23 mouse cellular contexts compared by ENCODE assay signal in genomic region chr14:103977769-103978168, GRCm38 (mm10).
DNase-seq lines count a peak whose midpoint lies in the region; ATAC-seq and TF ChIP-seq lines count a peak whose summit lies in the region.
"Had no signal": no experiment of that assay in that cellular context is flagged by ENCODE, and none has a peak within 500 bp of the region (broad histone marks: within the 10 kb centered on the region; RNA-seq: fewer than 3 reads in every experiment).

No protein-coding gene starts in this region.

- no peaks in the 10 kb centered on the region for H3K27me3 ChIP-seq in heart, embryonic 13.5 days (replicated peaks)
- H3K27me3 ChIP-seq in lung, postnatal 0 days (replicated peaks; ENCODE audit: insufficient read depth, low read length): no peaks in the 10 kb centered on the region
- no peaks in the 10 kb centered on the region for H3K27me3 ChIP-seq in stomach, postnatal 0 days (ENCODE audit: control insufficient read depth, insufficient read depth, low read length)
- H3K27me3 ChIP-seq: forebrain, embryonic 13.5 days; hindbrain, embryonic 12.5 days had no signal

- no peak overlapping the region for H3K4me2 ChIP-seq in heart, embryonic 13.5 days
- no peak overlapping the region for H3K4me2 ChIP-seq in lung, postnatal 0 days (replicated peaks; ENCODE audit: low read depth, low read length)
- no peak overlapping the region for H3K4me2 ChIP-seq in stomach, postnatal 0 days (replicated peaks; ENCODE audit: low read depth)
- H3K4me2 ChIP-seq: forebrain, embryonic 13.5 days; hindbrain, embryonic 12.5 days had no signal

- H3K27ac ChIP-seq in heart, embryonic 13.5 days (replicated peaks): peak overlapping the region; percentile 39; the same call in 1 of the 2 replicates
- H3K27ac ChIP-seq in lung, postnatal 0 days (ENCODE audit: low read length): no peak overlapping the region
- H3K27ac ChIP-seq in stomach, postnatal 0 days (replicated peaks): no peak overlapping the region
- H3K27ac ChIP-seq: embryonic facial prominence, embryonic 10.5 days; forebrain, embryonic 13.5 days; gastrocnemius, adult 2 months; hindbrain, embryonic 12.5 days had no signal

- H3K4me3 ChIP-seq in heart, embryonic 13.5 days: no peak overlapping the region
- no peak overlapping the region for H3K4me3 ChIP-seq in lung, postnatal 0 days (ENCODE audit: low read depth, low read length)
- no peak overlapping the region for H3K4me3 ChIP-seq in lung, adult 2 months (replicated peaks; ENCODE audit: extremely low read depth, low read depth, low read length)
- H3K4me3 ChIP-seq in stomach, postnatal 0 days (ENCODE audit: low read depth, low read length): no peak overlapping the region
- H3K4me3 ChIP-seq: embryonic facial prominence, embryonic 10.5 days; forebrain, embryonic 13.5 days; gastrocnemius, adult 2 months; hindbrain, embryonic 12.5 days had no signal

- peaks cover 4% of the 10 kb centered on the region; the same call in 1 of the 2 replicates for H3K4me1 ChIP-seq in heart, embryonic 13.5 days
- no peaks in the 10 kb centered on the region for H3K4me1 ChIP-seq in lung, postnatal 0 days (ENCODE audit: insufficient read depth, low read depth, low read length)
- H3K4me1 ChIP-seq in lung, adult 2 months (ENCODE audit: control insufficient read depth, insufficient read depth, low read length): no peaks in the 10 kb centered on the region
- H3K4me1 ChIP-seq in stomach, postnatal 0 days (replicated peaks; ENCODE audit: control insufficient read depth, insufficient read depth): no peaks in the 10 kb centered on the region; the same call in 1 of the 2 replicates
- H3K4me1 ChIP-seq: embryonic facial prominence, embryonic 10.5 days; forebrain, embryonic 13.5 days; hindbrain, embryonic 12.5 days had no signal

- no peak for DNase-seq in heart, adult 11 months
- DNase-seq in lung, postnatal 0 days (ENCODE audit: low spot score): peak; percentile 40
- no peak for DNase-seq in lung, adult 2 months
- peak; percentile 16 for DNase-seq in lung, postnatal 36 days
- peak; percentile 38 for DNase-seq in stomach, postnatal 0 days (ENCODE audit: low spot score)
- DNase-seq in frontal cortex, postnatal 25 days (ENCODE audit: low spot score in 2 of 2): no peak
- no peak for DNase-seq in kidney, postnatal 14 days
- DNase-seq: adrenal gland, adult 8-10 months; B cell, adult 2 months; cerebellum, adult 18-20 months; cerebellum, adult 9-11 months; cerebellum, postnatal 36 days; forebrain, postnatal 0 days; gastrocnemius, adult 2 months; gastrocnemius, postnatal 25 days; heart, postnatal 10 days; heart, postnatal 4 days had no signal

- no peaks in the 10 kb centered on the region for H3K36me3 ChIP-seq in heart, embryonic 13.5 days
- H3K36me3 ChIP-seq in lung, postnatal 0 days (ENCODE audit: insufficient read depth, low read length): no peaks in the 10 kb centered on the region
- H3K36me3 ChIP-seq in stomach, postnatal 0 days (ENCODE audit: control insufficient read depth, insufficient read depth, low read length): no peaks in the 10 kb centered on the region
- H3K36me3 ChIP-seq: embryonic facial prominence, embryonic 10.5 days; G1E; hindbrain, embryonic 12.5 days had no signal

- peak; percentile 78 for TF ChIP-seq EP300 in lung, postnatal 0 days (IDR thresholded peaks at IDR 0.05)
- no peak for TF ChIP-seq EP300 in stomach, postnatal 0 days (optimal IDR thresholded peaks at IDR 0.05)

- 33% methylated on average over 2 of the region's 2 CpGs for WGBS in heart, embryonic 13.5 days
- WGBS in lung, postnatal 0 days: 22% methylated on average over 2 of the region's 2 CpGs
- WGBS in lung, adult 2 months: 31% methylated on average over 2 of the region's 2 CpGs
- WGBS in stomach, postnatal 0 days: 37% methylated on average over 2 of the region's 2 CpGs

- TF ChIP-seq POLR2A in lung, adult 2 months (IDR thresholded peaks at IDR 0.05; ENCODE audit: borderline replicate concordance, extremely low read depth, low read depth, low read length): no peak

- no peak overlapping the region for H3K9ac ChIP-seq in heart, embryonic 13.5 days
- no peak overlapping the region for H3K9ac ChIP-seq in lung, postnatal 0 days (replicated peaks; ENCODE audit: low read depth)
- H3K9ac ChIP-seq in stomach, postnatal 0 days (ENCODE audit: low read length): no peak overlapping the region
- H3K9ac ChIP-seq: forebrain, embryonic 13.5 days; forebrain, postnatal 0 days; hindbrain, embryonic 12.5 days had no signal

- ATAC-seq in heart, embryonic 13.5 days (ENCODE audit: extremely low read depth, insufficient number of reproducible peaks, low FRiP score, low TSS enrichment): no peak
- peak; percentile 74 for ATAC-seq in lung, postnatal 0 days
- peak; percentile 71 for ATAC-seq in stomach, postnatal 0 days (ENCODE audit: low FRiP score, low TSS enrichment)
- ATAC-seq: CD4-positive, CD25-positive, alpha-beta regulatory T cell, adult 4 months; forebrain, embryonic 13.5 days; forebrain, postnatal 0 days had no signal

- H3K9me3 ChIP-seq in heart, embryonic 13.5 days: no peaks in the 10 kb centered on the region
- H3K9me3 ChIP-seq in lung, postnatal 0 days (ENCODE audit: low read length): no peaks in the 10 kb centered on the region
- H3K9me3 ChIP-seq in stomach, postnatal 0 days (ENCODE audit: control insufficient read depth, low read length): no peaks in the 10 kb centered on the region
- H3K9me3 ChIP-seq: embryonic facial prominence, embryonic 10.5 days; forebrain, embryonic 13.5 days; hindbrain, embryonic 12.5 days had no signal

- TF ChIP-seq CTCF in lung, postnatal 0 days (IDR thresholded peaks at IDR 0.05): no peak
- no peak for TF ChIP-seq CTCF in lung, adult 2 months (IDR thresholded peaks at IDR 0.05; ENCODE audit: insufficient read depth, low read length)
- TF ChIP-seq CTCF in stomach, postnatal 0 days (IDR thresholded peaks at IDR 0.05; ENCODE audit: low read depth): no peak

Comparison
In these comparisons a context has a peak if more than half of its experiments do, and no peak if none do; other contexts are left out.
1. DNase-seq: peak in lung, postnatal 0 days (single experiment), lung, postnatal 36 days (single experiment) and stomach, postnatal 0 days (single experiment); none in heart, adult 11 months (single experiment), lung, adult 2 months (single experiment), frontal cortex, postnatal 25 days (0 of 2) and kidney, postnatal 14 days (single experiment).